Mouse (Mus musculus) embryonic facial prominence, embryonic 11.5 days (tissue): Measurements from ENCODE around the gene Ccdc65. TPM values are rescaled to one million over a fixed set of nuclear protein-coding genes. Genes with fewer than 3 reads are reported as not detected.

Experiments
- ATAC-seq: fragments of 200-750 bp; cut with Nextera tagmentation; replicated peaks from 2 replicates; pipeline ENCODE4 v1.8.0; 2017; ENCODE audit warnings: low read depth; ENCODE audit not compliant: insufficient number of reproducible peaks, low FRiP score, low TSS enrichment
- DNase-seq: peaks from one replicate; pipeline ENCODE4 v3.0.0-alpha.2; 2015; ENCODE audit warnings: low spot score
- H3K27ac ChIP-seq: fragments of 300-500 bp; sonication (generic); replicated peaks from 2 replicates; pipeline ENCODE4 v1.5.1; 2014; ENCODE audit warnings: mild to moderate bottlenecking, low read depth, low read length, control low read depth
- H3K27me3 ChIP-seq: fragments of 300-500 bp; sonication (generic); 2 replicates; pipeline ENCODE4 v1.6.1; 2014; ENCODE audit warnings: mild to moderate bottlenecking, low read length, moderate library complexity, mixed read lengths; ENCODE audit not compliant: control insufficient read depth, insufficient read depth
- H3K36me3 ChIP-seq: fragments of 300-500 bp; sonication (generic); replicated peaks from 2 replicates; pipeline ENCODE4 v1.6.1; 2014; ENCODE audit warnings: low read depth, mild to moderate bottlenecking, low read length, moderate library complexity, mixed read lengths; ENCODE audit not compliant: control insufficient read depth, insufficient read depth
- H3K4me1 ChIP-seq: fragments of 300-500 bp; sonication (generic); 2 replicates; pipeline ENCODE4 v1.6.1; 2014; ENCODE audit warnings: low read length, mixed read lengths; ENCODE audit not compliant: control insufficient read depth, insufficient read depth
- H3K4me2 ChIP-seq: fragments of 300-500 bp; sonication (generic); 2 replicates; pipeline ENCODE4 v1.6.1; 2014; ENCODE audit warnings: low read depth, mild to moderate bottlenecking, control low read depth, low read length, moderate library complexity
- H3K4me3 ChIP-seq: fragments of 300-500 bp; sonication (generic); 2 replicates; pipeline ENCODE4 v1.5.1; 2014; ENCODE audit warnings: low read depth, low read length, control low read depth
- H3K9ac ChIP-seq: fragments of 300-500 bp; sonication (generic); replicated peaks from 2 replicates; pipeline ENCODE4 v1.6.1; 2014; ENCODE audit warnings: mild to moderate bottlenecking, control low read depth, low read length
- H3K9me3 ChIP-seq: fragments of 300-500 bp; sonication (generic); replicated peaks from 2 replicates; pipeline ENCODE4 v1.6.1; 2016; ENCODE audit warnings: mild to moderate bottlenecking, low read length, inconsistent platforms, mixed read lengths; ENCODE audit not compliant: control insufficient read depth
- WGBS: fragments of 180-500 bp; shearing (Covaris S2); extraction: QIAGEN DNeasy Blood & Tissue Kit; methylation state at CpG from one replicate; pipeline ENCODE4 v1.1.7; 2014; 5-methylcytosine and 5-hydroxymethylcytosine counted together
- polyA plus RNA-seq: library from polyadenylated mRNA; unstranded; fragments of >200 nt; fragmentation: Nextera tagmentation; extraction: Ambion mirVana; gene quantifications from 2 replicates; pipeline ENCODE4 v1.2.1, GENCODE M21; 2014

Gene Ccdc65
- polyA plus RNA-seq, 1 experiment from 2014 or later: 1.3 TPM

GRCm38 (mm10) chr15:98768259-98768658 lies 60.3 kb downstream of the Ccdc65 start:
- Histone ChIP-seq H3K4me1 (peaks cover 7% of the 10 kb centered on the region), H3K9ac (no peak overlapping the region), H3K27ac (no peak overlapping the region), H3K36me3 (no peaks in the 10 kb centered on the region), H3K4me3 (no peak overlapping the region), H3K27me3 (peaks cover 25% of the 10 kb centered on the region), H3K4me2 (no peak overlapping the region), H3K9me3 (no peaks in the 10 kb centered on the region)
- DNase-seq (no peak), ATAC-seq (no peak)
- 29% methylated on average over 5 of the region's 5 CpGs for WGBS

- H3K9me3 ChIP-seq: no peaks in the 10 kb centered on the region
- H3K4me1 ChIP-seq: peaks cover 10% of the 10 kb centered on the region
- no peak overlapping the region for H3K9ac ChIP-seq
- H3K36me3 ChIP-seq: no peaks in the 10 kb centered on the region
- ATAC-seq (no peak), DNase-seq (no peak)
- no peak overlapping the region; the same call in 1 of the 2 replicates for H3K4me2 ChIP-seq
- no peak overlapping the region for H3K27ac ChIP-seq
- 4% methylated on average over 12 of the region's 12 CpGs for WGBS
- peak overlapping the region; percentile 26 for H3K4me3 ChIP-seq
- peaks cover 61% of the 10 kb centered on the region for H3K27me3 ChIP-seq
Observed at GRCm38 (mm10) chr15:98771813-98772425, 63.9 kb downstream of the Ccdc65 start.

DNA sequence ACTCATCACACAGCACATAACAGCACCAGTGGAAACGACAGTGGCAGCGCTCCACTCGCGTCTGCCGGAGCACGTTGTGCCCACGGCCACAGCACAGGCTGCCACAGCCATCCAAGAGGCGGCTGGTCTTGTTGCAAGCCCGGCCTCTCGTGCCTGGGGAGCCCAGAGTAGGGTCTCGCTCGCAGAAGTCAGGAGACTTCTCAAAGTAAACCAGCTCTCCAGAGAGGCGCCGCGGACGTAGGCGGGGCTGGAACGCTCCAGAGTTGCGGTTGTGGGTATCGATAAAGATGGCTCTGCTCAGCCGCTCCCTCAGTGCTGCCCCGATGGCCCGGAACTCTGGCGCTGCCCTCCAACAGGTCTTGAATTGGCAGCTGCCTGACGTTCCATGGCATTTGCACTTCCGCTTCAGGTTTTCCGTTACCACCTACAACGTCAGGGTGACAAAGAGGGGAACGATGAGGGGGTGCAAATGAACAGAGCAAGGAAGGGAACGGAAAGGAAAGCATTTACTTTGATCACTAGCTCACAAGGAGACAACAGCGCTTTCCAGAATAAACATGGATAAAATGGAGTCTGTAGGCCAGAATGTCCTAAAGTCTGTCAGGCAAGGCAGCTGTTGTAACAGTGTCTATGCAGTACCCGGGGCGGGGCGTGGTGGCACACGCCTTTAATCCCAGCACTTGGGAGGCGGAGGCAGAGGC lies 64.7 kb downstream of the Ccdc65 start:
- peak overlapping the region; percentile 37 for H3K9ac ChIP-seq
- peaks cover 14% of the 10 kb centered on the region for H3K4me1 ChIP-seq
- DNase-seq: peak; percentile 42
- no peak overlapping the region for H3K27ac ChIP-seq
- peak overlapping the region; percentile 42 for H3K4me2 ChIP-seq
- ATAC-seq: no peak
- no peaks in the 10 kb centered on the region for H3K9me3 ChIP-seq
- peak overlapping the region; percentile 26 for H3K4me3 ChIP-seq
- no peaks in the 10 kb centered on the region for H3K36me3 ChIP-seq
- H3K27me3 ChIP-seq: peaks cover 69% of the 10 kb centered on the region
- WGBS: 2% methylated on average over 36 of the region's 36 CpGs

Other genes with a start within 250 kb of the Ccdc65 start
- not detected in 2 replicates for gene OR5BS1P, start 238.3 kb upstream of the Ccdc65 start, polyA plus RNA-seq
- gene Lalba, start 225.5 kb upstream of the Ccdc65 start, polyA plus RNA-seq: 0.38 and 0.39 TPM in 2 replicates
- not detected in 2 replicates for gene Olfr279, start 215.8 kb upstream of the Ccdc65 start, polyA plus RNA-seq
- gene Kansl2, start 173.9 kb upstream of the Ccdc65 start, polyA plus RNA-seq: 145 and 153 TPM in 2 replicates
- gene Ccnt1, start 137.3 kb upstream of the Ccdc65 start, polyA plus RNA-seq: 61.4 and 61.8 TPM in 2 replicates
- gene 4930415O20Rik, start 137.2 kb upstream of the Ccdc65 start, polyA plus RNA-seq: not detected in 2 replicates
- 8.4 and 10.4 TPM in 2 replicates for gene Adcy6, start 98.1 kb upstream of the Ccdc65 start, polyA plus RNA-seq
- 32.3 and 33.4 TPM in 2 replicates for gene Cacnb3, start 77.4 kb upstream of the Ccdc65 start, polyA plus RNA-seq
- gene Ddx23, start 45.3 kb upstream of the Ccdc65 start, polyA plus RNA-seq: 20.8 and 22.0 TPM in 2 replicates
- 0.63 and 0.92 TPM in 2 replicates for gene Rnd1, start 30.7 kb upstream of the Ccdc65 start, polyA plus RNA-seq
- 18.9 and 21.0 TPM in 2 replicates for gene Fkbp11, start 20.0 kb downstream of the Ccdc65 start, polyA plus RNA-seq
- 24.5 and 28.7 TPM in 2 replicates for gene Arf3, start 55.0 kb downstream of the Ccdc65 start, polyA plus RNA-seq
- 1.6 and 2.3 TPM in 2 replicates for gene Wnt10b, start 69.9 kb downstream of the Ccdc65 start, polyA plus RNA-seq
- 0.28 and 0.33 TPM in 2 replicates for gene Wnt1, start 81.7 kb downstream of the Ccdc65 start, polyA plus RNA-seq
- gene Ddn, start 101.3 kb downstream of the Ccdc65 start, polyA plus RNA-seq: 0.26 and 0.27 TPM in 2 replicates
- gene Prkag1, start 123.3 kb downstream of the Ccdc65 start, polyA plus RNA-seq: 69.8 and 73.1 TPM in 2 replicates
- 11.6 and 12.0 TPM in 2 replicates for gene Kmt2d, start 163.0 kb downstream of the Ccdc65 start, polyA plus RNA-seq
- 16.7 and 17.0 TPM in 2 replicates for gene Rhebl1, start 186.3 kb downstream of the Ccdc65 start, polyA plus RNA-seq
- 0.76 and 1.3 TPM in 2 replicates for gene Dhh, start 190.3 kb downstream of the Ccdc65 start, polyA plus RNA-seq
- gene Lmbr1l, start 210.0 kb downstream of the Ccdc65 start, polyA plus RNA-seq: 3.9 and 7.1 TPM in 2 replicates
- 2,291 and 2,381 TPM in 2 replicates for gene Tuba1b, start 226.4 kb downstream of the Ccdc65 start, polyA plus RNA-seq
- not detected in 2 replicates for gene Gm49450, start 245.3 kb downstream of the Ccdc65 start, polyA plus RNA-seq
- 3,177 and 3,658 TPM in 2 replicates for gene Tuba1a, start 245.5 kb downstream of the Ccdc65 start, polyA plus RNA-seq